Mouse (Mus musculus) fat pad, adult 2 months (tissue): ENCODE results near the gene Slc25a35.
"Not testable (repeated sequence)": the region's sequence is repeated elsewhere in the genome, so short reads cannot be mapped to it uniquely, and the experiment has no call there.

Experiments used
- DNase-seq: peaks from one replicate; pipeline ENCODE4 v3.0.0-alpha.2; 2011; ENCODE audit warnings: low read depth, low spot score; ENCODE audit errors: extremely low read depth

The Slc25a35 gene

GRCm38 (mm10) chr11:68961596-68961995, 6.3 kb upstream of the Slc25a35 start:
- DNase-seq: no peak

- DNase-seq: not testable (repeated sequence)
Observed at GRCm38 (mm10) chr11:68962159-68962558, 5.8 kb upstream of the Slc25a35 start.

- no peak for DNase-seq
Observed at GRCm38 (mm10) chr11:68963405-68963804, 4.5 kb upstream of the Slc25a35 start.

- DNase-seq: no peak
Observed at GRCm38 (mm10) chr11:68965050-68965449, 2.9 kb upstream of the Slc25a35 start.

GRCm38 (mm10) chr11:68965845-68966244, 2.1 kb upstream of the Slc25a35 start:
- no peak for DNase-seq

GRCm38 (mm10) chr11:68966554-68966953, 1.4 kb upstream of the Slc25a35 start:
- no peak for DNase-seq

GRCm38 (mm10) chr11:68968752-68969151, 821 bp downstream of the Slc25a35 start:
- no peak for DNase-seq

GRCm38 (mm10) chr11:68970232-68970631, 2.3 kb downstream of the Slc25a35 start:
- peak; percentile 68 for DNase-seq

GRCm38 (mm10) chr11:68973250-68974058, 5.5 kb downstream of the Slc25a35 start:
- DNase-seq: not testable (repeated sequence)

- no peak for DNase-seq
Observed at GRCm38 (mm10) chr11:68974059-68974450, 6.1 kb downstream of the Slc25a35 start.

- no peak for DNase-seq
Observed at GRCm38 (mm10) chr11:68975085-68975484, 7.2 kb downstream of the Slc25a35 start, which contains the start of gene Rangrf. Gene Rangrf, minus strand, starts transcription at chr11:68975185.

- DNase-seq: no peak
Observed at GRCm38 (mm10) chr11:68975601-68976000, 7.7 kb downstream of the Slc25a35 start.

- DNase-seq: no peak
Observed at GRCm38 (mm10) chr11:68979320-68979733, 11.4 kb downstream of the Slc25a35 start.

GRCm38 (mm10) chr11:68980919-68981318, 13.0 kb downstream of the Slc25a35 start:
- DNase-seq: peak; percentile 88

- DNase-seq: peak; percentile 72
Observed at GRCm38 (mm10) chr11:68982639-68983369, 14.9 kb downstream of the Slc25a35 start.

GRCm38 (mm10) chr11:68987365-68987882, 19.5 kb downstream of the Slc25a35 start:
- no peak for DNase-seq

- DNase-seq: no peak
Observed at GRCm38 (mm10) chr11:68988341-68988740, 20.4 kb downstream of the Slc25a35 start.

- no peak for DNase-seq
Observed at GRCm38 (mm10) chr11:68993122-68993521, 25.2 kb downstream of the Slc25a35 start.

- DNase-seq: no peak
Observed at GRCm38 (mm10) chr11:68994377-68994776, 26.4 kb downstream of the Slc25a35 start.

- DNase-seq: no peak
Observed at GRCm38 (mm10) chr11:68997080-68997479, 29.1 kb downstream of the Slc25a35 start.

GRCm38 (mm10) chr11:69002782-69003181, 34.9 kb downstream of the Slc25a35 start:
- DNase-seq: not testable (repeated sequence)

GRCm38 (mm10) chr11:69003592-69003991, 35.7 kb downstream of the Slc25a35 start:
- DNase-seq: no peak
